Mouse (Mus musculus) heart, embryonic 16.5 days (tissue): Measurements from ENCODE around the gene Zbtb16. TPM values are rescaled to one million over a fixed set of nuclear protein-coding genes. Genes with fewer than 3 reads are reported as not detected.

ENCODE experiments used
- ATAC-seq: fragments of 200-750 bp; cut with Nextera tagmentation; replicated peaks from 2 replicates; pipeline ENCODE4 v1.8.0; 2017; ENCODE audit warnings: moderate number of reproducible peaks; ENCODE audit not compliant: insufficient read depth, low FRiP score; ENCODE audit errors: extremely low read depth
- H3K27ac ChIP-seq: fragments of 300-500 bp; sonication (generic); 2 replicates; pipeline ENCODE4 v1.5.1; 2014; ENCODE audit warnings: mild to moderate bottlenecking, low read length, control low read depth, moderate library complexity
- H3K27me3 ChIP-seq: fragments of 300-500 bp; sonication (generic); 2 replicates; pipeline ENCODE4 v1.6.1; 2014; ENCODE audit warnings: low read length, mixed read lengths; ENCODE audit not compliant: control insufficient read depth, insufficient read depth
- H3K36me3 ChIP-seq: fragments of 300-500 bp; sonication (generic); 2 replicates; pipeline ENCODE4 v1.6.1; 2014; ENCODE audit not compliant: control insufficient read depth, insufficient read depth
- H3K4me1 ChIP-seq: fragments of 300-500 bp; sonication (generic); 2 replicates; pipeline ENCODE4 v1.6.1; 2014; ENCODE audit warnings: low read length, mixed read lengths; ENCODE audit not compliant: control insufficient read depth, insufficient read depth
- H3K4me2 ChIP-seq: fragments of 300-500 bp; sonication (generic); 2 replicates; pipeline ENCODE4 v1.6.1; 2014; ENCODE audit warnings: low read depth, mild to moderate bottlenecking, control low read depth, low read length
- H3K4me3 ChIP-seq: fragments of 300-500 bp; sonication (generic); 2 replicates; pipeline ENCODE4 v1.5.1; 2014; ENCODE audit warnings: mild to moderate bottlenecking, control low read depth, low read length
- H3K9ac ChIP-seq: fragments of 300-500 bp; sonication (generic); 2 replicates; pipeline ENCODE4 v1.6.1; 2014; ENCODE audit warnings: low read length, control low read depth
- H3K9me3 ChIP-seq: fragments of 300-500 bp; sonication (generic); replicated peaks from 2 replicates; pipeline ENCODE4 v1.6.1; 2016; ENCODE audit warnings: low read length; ENCODE audit not compliant: control insufficient read depth
- WGBS: fragments of 180-500 bp; shearing (Covaris S2); extraction: QIAGEN DNeasy Blood & Tissue Kit; methylation state at CpG from one replicate; pipeline ENCODE4 v1.1.7; 2014; 5-methylcytosine and 5-hydroxymethylcytosine counted together
- polyA plus RNA-seq: library from polyadenylated mRNA; unstranded; fragments of >200 nt; fragmentation: Nextera tagmentation; extraction: Ambion mirVana; gene quantifications from 2 replicates; pipeline ENCODE4 v1.2.1, GENCODE M21; 2015

Gene Zbtb16
- polyA plus RNA-seq, 1 experiment from 2014 or later, result 10.4 TPM

DNA sequence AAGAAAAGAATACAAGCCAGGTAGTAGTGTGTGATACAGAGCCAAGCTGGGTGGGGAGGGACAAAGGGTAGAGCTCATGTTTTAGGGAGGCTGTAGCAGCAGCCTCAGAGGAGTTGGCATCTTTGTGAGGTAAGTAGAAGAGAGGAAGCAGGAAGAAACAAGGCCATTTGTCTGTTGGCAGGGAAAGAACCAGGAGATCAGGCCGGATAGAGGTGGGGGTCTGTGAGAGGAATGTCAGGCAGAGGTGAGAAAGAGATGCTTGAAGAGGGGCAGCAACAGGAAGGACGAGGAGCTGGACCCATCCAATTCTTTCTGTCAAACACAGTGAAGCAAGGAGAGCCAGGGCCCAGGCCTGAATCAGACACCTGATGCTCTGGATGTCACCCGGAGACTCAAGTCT, 114.8 kb downstream of the Zbtb16 start:
- Histone ChIP-seq H3K4me3 (no peak overlapping the region), H3K27ac (no peak overlapping the region), H3K4me1 (peaks cover 29% of the 10 kb centered on the region), H3K9me3 (no peaks in the 10 kb centered on the region), H3K9ac (no peak overlapping the region), H3K36me3 (peaks cover 2% of the 10 kb centered on the region; the same call in 1 of the 2 replicates), H3K27me3 (no peaks in the 10 kb centered on the region), H3K4me2 (no peak overlapping the region)
- WGBS, result 70% methylated on average over 3 of the region's 3 CpGs
- ATAC-seq, result no peak

DNA sequence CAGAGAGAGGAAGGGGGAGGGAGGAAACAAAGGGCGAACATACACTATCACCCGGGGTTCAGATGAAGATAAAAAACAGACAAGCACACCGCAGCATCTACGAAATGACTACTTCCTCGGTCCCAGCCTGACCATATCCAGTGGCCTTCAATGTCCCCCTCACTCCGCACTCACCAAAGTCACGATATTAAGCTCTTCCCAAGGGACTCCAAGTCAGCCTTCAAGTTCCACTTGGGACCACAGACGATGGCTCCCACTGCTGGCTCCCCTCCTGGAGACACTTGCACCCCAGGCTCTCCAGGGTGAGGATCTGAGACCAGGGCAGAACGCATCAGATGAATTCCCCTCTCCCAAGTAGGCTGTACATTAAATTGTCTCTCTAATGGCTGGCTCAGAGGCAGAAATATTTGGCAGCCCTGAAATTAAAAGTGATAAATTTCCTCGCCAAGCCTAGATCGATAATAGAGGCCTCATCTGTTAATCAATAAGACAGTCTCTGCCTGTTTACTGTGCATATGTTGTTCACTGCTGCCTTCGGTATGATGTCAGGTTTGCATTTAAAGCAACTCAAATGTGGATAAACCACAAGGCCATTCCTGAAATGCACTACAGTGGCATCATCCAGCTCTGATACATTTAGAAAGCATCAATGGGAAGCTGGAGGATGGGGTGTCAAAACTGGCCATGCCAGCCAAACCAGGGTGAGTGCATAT, 115.6 kb downstream of the Zbtb16 start:
- Histone ChIP-seq H3K27ac (no peak overlapping the region), H3K4me1 (peaks cover 29% of the 10 kb centered on the region), H3K9ac (no peak overlapping the region), H3K4me3 (no peak overlapping the region), H3K9me3 (peaks cover 2% of the 10 kb centered on the region; the same call in 1 of the 2 replicates), H3K36me3 (peaks cover 2% of the 10 kb centered on the region; the same call in 1 of the 2 replicates), H3K27me3 (no peaks in the 10 kb centered on the region), H3K4me2 (no peak overlapping the region)
- ATAC-seq, result no peak
- 80% methylated on average over 12 of the region's 12 CpGs for WGBS

DNA sequence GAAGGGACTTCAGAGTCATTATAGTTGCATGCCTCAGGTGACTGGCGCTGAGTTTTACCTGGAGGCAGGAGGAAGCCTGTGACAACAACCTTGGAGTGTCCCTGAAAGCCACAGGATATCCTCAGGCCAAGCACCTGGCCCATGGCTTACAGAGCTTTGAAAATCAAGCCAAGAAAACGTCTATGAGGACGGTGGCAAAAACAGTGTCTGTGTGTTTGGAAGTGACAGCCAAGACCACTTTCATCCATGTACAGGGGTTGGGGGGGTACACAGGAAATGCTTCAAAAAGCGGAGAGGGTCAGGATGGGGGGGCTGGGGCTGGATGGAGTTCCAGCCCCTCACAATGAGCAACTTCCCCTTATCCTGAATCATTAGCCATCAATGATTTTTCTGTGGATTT, 116.4 kb downstream of the Zbtb16 start:
- no peak overlapping the region for H3K9ac ChIP-seq
- H3K9me3 ChIP-seq, result peaks cover 4% of the 10 kb centered on the region; the same call in 1 of the 2 replicates
- peaks cover 24% of the 10 kb centered on the region for H3K4me1 ChIP-seq
- no peak overlapping the region for H3K4me3 ChIP-seq
- H3K4me2 ChIP-seq, result no peak overlapping the region
- WGBS, result 72% methylated on average over 4 of the region's 4 CpGs
- no peak for ATAC-seq
- H3K36me3 ChIP-seq, result peaks cover 2% of the 10 kb centered on the region; the same call in 1 of the 2 replicates
- H3K27me3 ChIP-seq, result no peaks in the 10 kb centered on the region
- H3K27ac ChIP-seq, result no peak overlapping the region

DNA sequence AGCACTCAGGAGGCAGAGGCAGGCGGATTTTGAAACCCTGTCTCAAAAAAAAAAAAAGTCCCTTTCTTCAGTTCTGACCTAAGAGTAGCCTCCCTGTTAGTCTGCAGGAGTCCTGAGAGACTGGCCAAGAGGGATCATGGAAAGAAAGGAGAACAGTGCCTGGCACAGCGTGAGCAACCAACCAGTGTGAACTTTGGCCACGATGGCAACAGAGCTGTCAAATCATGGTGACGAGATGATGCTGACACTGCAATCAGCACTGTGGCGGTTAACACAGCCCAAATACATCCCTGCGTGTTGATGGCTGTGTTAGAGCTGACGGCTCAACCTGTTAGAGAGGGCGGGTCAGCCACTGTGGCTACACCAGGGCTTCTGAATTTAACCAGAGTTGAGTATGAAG, 119.5 kb downstream of the Zbtb16 start:
- Histone ChIP-seq H3K36me3 (peaks cover 2% of the 10 kb centered on the region; the same call in 1 of the 2 replicates), H3K27me3 (no peaks in the 10 kb centered on the region), H3K4me3 (no peak overlapping the region), H3K4me1 (peaks cover 2% of the 10 kb centered on the region), H3K9ac (no peak overlapping the region), H3K4me2 (no peak overlapping the region), H3K9me3 (peaks cover 4% of the 10 kb centered on the region; the same call in 1 of the 2 replicates), H3K27ac (no peak overlapping the region)
- no peak for ATAC-seq
- 67% methylated on average over 8 of the region's 8 CpGs for WGBS

DNA sequence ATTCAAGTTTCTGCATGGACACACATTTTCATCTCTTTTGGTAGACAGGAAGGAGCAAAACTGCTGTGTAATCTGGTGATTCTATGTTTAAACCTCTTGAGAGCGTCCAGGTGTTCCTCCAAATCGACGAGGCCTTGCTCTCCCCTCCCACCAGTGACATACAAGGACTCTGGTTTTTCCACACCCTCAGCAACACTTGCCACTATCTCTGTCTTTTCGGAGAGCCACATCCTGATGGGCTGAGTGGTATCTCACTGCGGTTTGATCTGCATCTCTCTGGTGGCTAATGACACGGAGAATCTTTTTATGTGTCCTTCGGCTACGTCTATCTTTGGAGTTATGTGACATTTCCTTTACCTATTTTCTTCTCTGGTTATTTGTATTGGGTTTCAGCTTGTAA, 121.0 kb downstream of the Zbtb16 start:
- no peak for ATAC-seq
- peaks cover 16% of the 10 kb centered on the region for H3K4me1 ChIP-seq
- H3K9ac ChIP-seq, result no peak overlapping the region
- no peaks in the 10 kb centered on the region for H3K27me3 ChIP-seq
- no peak overlapping the region for H3K27ac ChIP-seq
- peaks cover 2% of the 10 kb centered on the region; the same call in 1 of the 2 replicates for H3K36me3 ChIP-seq
- no peak overlapping the region for H3K4me3 ChIP-seq
- WGBS, result 74% methylated on average over 8 of the region's 8 CpGs
- H3K4me2 ChIP-seq, result no peak overlapping the region
- H3K9me3 ChIP-seq, result peaks cover 4% of the 10 kb centered on the region; the same call in 1 of the 2 replicates

DNA sequence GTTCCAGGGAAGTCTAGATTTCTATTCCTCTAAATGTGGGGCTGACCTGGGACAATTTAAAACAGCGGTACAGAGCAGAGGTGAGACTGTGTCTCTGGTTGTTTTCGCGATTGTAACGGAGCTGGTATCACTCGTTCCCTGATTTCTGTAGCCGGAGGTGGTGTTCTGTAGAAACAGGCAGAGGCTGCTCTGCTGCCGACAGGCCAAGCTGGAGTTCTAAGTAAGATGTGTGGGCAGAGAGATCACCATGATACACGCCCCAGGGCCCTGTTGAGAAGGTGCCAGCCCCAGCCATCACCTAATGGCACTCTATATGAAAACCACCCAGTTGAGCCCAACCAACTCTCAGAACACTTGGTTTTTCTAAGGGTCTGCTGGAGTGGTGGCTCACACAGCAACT, 122.2 kb downstream of the Zbtb16 start:
- Histone ChIP-seq H3K9ac (no peak overlapping the region), H3K4me1 (peaks cover 16% of the 10 kb centered on the region), H3K9me3 (peaks cover 4% of the 10 kb centered on the region; the same call in 1 of the 2 replicates), H3K36me3 (peaks cover 2% of the 10 kb centered on the region; the same call in 1 of the 2 replicates), H3K4me3 (no peak overlapping the region), H3K4me2 (no peak overlapping the region), H3K27me3 (no peaks in the 10 kb centered on the region), H3K27ac (no peak overlapping the region)
- 86% methylated on average over 8 of the region's 8 CpGs for WGBS
- ATAC-seq, result no peak

DNA sequence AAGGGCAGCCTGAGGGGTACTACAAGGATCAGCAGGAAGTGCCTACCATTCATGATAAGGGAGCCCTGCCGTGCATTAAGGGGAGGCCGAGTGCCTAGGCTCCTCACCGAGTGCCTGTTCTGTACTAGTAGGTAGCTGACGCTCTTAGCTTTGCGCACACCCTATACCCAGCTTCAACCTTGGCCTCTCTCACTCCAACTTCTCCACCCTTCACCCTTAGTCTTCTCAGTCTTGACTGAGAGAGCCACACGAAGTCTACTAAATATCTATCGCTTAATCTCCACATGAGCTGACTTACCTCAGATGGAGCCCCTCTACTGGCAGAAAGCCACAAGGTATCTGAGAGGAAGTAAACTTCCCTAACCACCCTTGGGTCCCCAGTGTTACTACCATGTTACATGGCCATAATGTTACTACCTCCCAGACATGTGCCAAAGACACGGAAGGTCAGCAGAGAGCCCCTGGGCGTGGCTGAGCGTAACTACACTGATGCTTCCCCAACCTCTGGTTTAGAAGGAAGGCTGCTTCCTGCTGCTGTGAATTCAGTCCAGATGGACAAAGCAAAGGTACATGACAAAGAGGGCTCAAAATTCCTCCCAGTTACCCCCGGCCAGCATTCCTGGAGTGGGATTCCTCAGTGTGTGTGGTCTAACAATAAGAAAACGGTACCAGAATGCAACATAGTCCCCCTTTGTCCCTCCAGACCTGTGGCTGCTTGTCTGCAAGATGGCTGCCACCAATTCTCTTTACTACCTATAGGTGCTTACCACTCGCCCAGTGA, 122.8 kb downstream of the Zbtb16 start:
- WGBS, result 83% methylated on average over 13 of the region's 13 CpGs
- Histone ChIP-seq H3K9me3 (peaks cover 4% of the 10 kb centered on the region; the same call in 1 of the 2 replicates), H3K27me3 (no peaks in the 10 kb centered on the region), H3K4me3 (no peak overlapping the region), H3K27ac (no peak overlapping the region), H3K4me1 (peaks cover 16% of the 10 kb centered on the region), H3K9ac (no peak overlapping the region), H3K36me3 (peaks cover 2% of the 10 kb centered on the region; the same call in 1 of the 2 replicates), H3K4me2 (no peak overlapping the region)
- ATAC-seq, result no peak

DNA sequence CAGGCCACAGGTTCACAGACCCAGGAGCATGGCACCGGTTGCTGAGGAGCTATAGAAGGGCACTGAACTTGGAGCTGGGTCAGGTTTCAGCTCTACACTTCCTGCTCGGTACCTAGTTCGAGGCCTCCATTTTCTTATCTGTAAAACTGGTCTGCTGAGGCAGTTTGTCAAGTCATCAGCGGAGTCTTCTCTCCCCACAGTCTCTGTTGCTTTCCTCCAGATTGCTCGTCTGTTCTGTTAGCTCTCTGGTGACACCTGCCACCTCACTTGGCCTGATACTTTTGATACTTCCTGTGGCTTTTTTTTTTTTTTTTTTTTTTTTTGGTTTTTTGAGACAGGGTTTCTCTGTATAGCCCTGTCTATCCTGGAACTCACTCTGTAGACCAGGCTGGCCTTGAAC, 124.2 kb downstream of the Zbtb16 start:
- H3K9ac ChIP-seq, result peak overlapping the region; percentile 51
- H3K4me3 ChIP-seq, result no peak overlapping the region
- WGBS, result 60% methylated on average over 5 of the region's 5 CpGs
- H3K4me1 ChIP-seq, result peaks cover 26% of the 10 kb centered on the region
- peaks cover 4% of the 10 kb centered on the region; the same call in 1 of the 2 replicates for H3K9me3 ChIP-seq
- H3K27me3 ChIP-seq, result no peaks in the 10 kb centered on the region
- no peak overlapping the region for H3K4me2 ChIP-seq
- peak overlapping the region; percentile 65 for H3K27ac ChIP-seq
- H3K36me3 ChIP-seq, result no peaks in the 10 kb centered on the region; the same call in 1 of the 2 replicates
- no peak for ATAC-seq
